Mouse (Mus musculus) lung, postnatal 36 days (tissue): ENCODE data around the gene Pola2.

Experiments used
- DNase-seq: peaks from one replicate; pipeline ENCODE4 v3.0.0; 2022; ENCODE audit warnings: mixed read lengths

Gene Pola2

DNA sequence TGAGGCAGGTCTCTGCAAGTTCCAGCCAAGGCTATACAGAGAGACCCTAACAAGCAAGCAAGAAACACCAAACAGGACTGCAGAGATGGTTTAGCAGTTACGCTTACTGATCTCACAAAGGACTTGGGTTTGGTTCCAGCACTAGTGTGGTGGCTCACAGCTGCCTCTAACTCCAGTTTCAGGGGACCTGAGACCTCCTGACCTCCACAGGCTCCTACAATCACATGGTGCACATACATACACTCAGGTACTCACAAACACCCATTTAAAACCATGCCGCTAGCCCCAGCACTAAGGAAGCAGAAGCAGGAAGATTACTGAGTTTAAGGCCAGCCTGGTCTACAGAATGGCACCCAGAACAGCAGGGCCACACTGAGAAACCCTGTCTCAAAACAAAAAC is 802 bp upstream of the Pola2 start:
- no peak for DNase-seq

DNA sequence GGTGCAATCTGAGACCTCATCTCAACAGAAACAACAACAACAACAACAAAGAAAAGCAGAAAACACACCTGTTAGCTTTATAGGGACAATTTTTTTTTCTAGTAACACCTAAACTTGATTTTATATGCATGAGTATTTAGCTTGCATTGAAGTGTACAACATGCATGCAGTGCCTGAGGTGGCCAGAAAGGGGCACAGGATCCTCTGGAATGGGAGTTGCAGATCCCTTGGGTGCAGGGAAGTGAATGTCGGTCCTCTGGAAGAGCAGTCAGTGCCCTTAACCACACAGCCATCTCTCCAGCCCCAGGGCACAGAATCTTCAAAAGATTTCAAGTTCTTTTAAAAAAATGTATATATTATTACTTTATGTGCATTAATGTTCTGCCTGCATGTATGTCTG is 1.4 kb downstream of the Pola2 start:
- no peak for DNase-seq

DNA sequence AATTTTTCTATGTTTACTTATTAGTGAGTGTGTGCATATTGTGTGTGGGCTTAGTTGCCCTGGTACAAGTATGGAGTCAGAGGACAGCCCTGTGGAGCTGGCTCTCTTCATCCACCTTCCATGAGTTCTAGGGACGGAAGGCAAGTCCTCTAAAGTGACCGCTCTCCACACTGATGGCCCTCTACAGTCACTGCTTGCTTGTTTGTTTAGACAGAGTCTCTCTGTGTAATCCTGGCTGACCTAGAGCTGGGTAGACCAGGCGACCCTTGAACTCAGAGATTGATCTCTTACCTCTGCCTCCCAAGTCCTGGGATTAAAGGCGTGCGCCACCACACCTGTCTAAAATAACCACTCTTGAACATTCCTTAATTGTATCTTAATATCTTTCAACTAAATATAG is 6.6 kb downstream of the Pola2 start:
- DNase-seq, result no peak

DNA sequence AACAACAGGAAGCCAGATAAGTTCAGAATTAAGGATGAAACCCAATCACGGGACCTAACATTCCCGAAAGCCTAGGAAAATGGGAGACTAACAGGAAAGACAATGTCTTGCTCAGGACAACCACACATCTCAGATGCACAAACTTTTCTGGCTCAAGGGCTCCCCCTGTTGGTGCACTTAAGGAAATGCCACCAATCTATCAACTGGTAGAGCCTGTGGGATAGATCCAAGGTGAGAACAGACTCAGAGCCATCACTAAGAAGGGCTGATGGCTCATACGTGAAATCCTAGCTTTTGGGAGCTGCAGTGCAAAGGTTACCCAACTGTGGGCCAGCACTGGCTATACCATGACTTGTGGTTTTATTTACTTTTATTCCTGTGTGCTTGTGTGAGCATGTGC is 7.3 kb downstream of the Pola2 start:
- DNase-seq, result peak; percentile 85

DNA sequence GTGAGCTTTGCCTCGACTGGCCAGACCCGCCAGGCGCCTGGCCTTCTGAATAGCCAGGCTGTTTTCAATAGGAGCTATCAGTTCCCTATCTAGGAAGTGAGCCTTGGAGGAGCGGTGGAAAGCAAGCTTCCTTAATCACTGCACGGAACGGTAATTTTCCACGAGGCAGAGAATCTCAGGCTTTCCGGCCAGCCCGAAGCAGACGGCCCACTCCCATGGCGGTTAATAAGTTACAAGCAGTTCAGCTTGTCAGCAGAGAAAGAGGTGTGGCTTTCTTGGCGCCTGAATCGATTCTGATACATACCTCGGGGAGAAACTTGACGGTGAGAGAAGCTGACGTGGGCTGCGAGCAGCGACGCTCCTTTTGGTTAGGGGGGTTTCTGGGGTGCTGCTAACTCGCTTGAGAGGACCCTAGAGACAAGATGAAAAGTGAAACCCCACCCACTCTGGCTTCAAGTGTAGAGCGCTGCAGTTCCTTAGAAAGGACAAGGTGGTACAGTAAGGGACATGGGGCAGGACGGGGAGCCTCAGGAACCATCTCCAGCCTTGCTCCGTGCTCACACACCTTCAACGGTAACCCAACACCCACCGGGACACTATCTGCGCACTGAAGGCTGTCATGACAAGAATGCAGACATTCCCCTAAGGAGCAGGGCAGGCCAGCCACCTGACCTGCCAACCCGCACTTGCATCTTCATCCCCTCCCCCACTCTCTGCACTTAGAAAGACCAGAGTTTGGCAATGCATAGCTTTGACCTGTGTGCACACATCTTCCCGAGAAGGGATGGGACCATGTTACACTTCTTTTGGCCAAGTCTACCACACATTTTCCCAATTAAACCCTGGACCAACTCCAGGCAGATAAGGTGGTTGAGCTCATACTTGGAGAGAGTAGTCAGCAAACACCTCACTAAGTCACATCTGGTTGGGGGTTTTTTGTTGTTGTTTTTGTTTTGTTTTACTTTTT is 8.0 kb downstream of the Pola2 start:
- peak; percentile 61 for DNase-seq

DNA sequence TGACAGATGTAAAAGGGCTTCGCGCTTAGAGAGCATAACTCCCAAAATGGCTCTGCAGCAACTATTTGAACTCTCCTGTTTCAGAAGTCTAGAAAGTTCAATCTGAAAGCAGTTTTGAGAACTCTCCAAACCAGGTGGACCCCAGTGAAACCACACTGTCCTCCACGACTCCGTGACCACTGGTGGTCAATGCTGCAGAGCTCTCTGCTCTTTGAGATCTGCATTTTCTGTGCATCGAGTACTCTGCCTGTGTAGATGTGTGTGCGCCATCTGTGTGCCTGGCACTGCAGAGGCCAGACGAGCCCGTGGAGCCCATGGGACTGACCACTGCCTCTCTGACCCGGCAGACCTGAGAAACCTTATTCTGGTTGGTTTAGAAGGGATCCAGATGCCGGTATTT is 9.1 kb downstream of the Pola2 start:
- DNase-seq, result no peak

DNA sequence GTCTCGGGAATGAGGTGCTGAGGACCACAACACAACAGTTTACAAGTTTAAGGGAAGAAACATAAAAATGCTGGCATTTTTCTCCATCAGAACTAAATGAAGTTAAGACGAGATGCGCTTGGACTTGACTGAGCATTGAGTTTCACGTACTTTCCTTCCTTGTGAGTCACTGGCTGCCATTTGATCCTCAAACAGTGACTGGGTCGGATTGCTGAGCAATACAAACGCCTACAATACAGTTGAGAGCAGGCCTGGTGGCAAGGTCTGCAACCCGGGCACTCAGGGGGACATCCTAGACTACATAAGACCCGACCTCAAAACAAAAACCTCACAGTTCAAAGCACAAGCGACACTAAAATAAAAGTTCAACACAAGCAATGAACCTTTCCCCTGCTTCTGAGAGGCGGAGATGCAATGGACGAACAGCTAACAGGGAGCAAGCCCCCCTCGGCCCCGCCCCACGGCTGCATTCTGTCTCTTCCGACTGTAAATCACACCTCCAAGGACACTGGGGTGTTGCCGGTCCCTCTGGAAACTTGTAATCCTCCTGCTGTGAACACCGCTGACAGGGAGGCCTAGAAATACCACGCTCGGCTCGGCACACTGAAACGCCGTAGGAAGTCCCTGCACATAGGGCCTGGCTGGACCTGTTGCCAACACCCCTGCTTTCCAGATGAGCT is 9.8 kb downstream of the Pola2 start:
- DNase-seq, result no peak

DNA sequence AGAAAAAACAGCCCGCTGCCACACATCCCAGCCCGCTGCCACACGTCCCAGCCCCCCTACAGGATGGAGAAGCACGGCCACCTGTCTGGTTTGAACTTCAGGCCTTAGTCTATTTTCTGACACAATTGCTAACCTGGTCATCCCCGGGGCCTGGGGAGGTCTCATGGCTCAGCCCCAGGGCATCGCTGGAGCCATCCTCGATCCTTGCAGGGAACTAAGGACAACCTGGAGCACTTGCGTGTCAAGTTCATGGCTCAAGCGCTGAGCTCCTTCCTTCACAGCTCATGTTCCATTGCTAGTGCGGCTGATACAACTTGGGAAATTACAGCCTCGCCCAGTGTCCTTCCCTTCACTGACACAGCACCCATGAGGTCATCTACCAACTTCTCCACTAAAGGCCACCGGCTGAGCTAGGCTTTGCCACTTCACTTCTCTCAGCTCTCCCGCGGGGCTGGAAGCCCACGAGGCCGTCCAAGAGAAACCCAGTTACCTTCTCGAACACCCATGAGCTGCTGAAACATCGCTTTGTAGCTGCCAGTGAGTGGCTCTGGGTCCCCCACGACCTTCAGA is 10.7 kb downstream of the Pola2 start:
- no peak for DNase-seq

DNA sequence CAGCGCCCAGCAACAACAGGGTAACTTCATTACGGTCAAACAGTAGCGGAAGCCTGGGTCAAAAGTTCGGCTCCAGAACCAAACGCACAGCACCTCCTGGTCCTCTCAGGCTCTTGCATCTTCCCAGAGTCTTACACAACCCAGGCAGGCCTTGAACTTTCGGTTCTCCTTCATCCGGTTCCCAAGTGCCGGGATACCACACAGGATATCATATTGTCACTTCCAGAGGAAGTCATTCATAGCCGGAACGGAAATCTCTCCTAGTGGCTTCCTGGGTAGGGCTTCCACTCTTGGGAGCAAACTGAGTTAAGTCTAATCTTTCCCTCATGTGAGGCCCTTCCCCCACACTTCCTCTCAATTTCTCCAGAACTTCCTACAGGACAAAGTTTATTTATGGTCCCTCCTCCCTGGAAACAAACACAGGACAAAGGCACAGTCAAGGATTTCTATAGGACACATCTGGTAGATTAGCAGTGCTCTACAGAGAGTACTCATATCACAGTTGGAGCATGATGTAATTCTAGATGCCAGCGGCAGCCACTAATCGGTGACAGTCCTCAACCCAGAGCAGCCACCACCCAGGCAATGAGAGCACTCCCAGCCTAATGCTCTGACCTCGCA is 11.8 kb downstream of the Pola2 start:
- peak; percentile 90 for DNase-seq

DNA sequence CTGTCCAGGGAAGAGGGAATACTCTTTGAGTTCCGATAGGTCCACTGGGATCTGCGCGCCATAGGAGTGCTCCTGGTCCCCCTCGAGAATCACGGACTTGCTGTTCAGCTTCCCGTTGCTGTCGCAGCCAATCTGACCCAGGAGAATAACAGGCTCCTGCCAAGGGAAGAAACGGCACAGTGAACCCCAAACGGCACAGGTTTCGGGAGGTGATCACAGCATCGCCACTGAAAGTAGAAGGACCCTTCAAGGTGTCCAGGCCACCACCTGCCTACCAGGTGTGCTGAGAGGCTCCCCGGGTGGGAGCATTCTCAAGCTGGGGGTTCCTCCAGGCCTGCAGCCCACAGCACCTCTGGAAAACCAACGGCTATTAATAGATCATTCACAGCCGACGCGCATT is 12.4 kb downstream of the Pola2 start:
- DNase-seq, result no peak

DNA sequence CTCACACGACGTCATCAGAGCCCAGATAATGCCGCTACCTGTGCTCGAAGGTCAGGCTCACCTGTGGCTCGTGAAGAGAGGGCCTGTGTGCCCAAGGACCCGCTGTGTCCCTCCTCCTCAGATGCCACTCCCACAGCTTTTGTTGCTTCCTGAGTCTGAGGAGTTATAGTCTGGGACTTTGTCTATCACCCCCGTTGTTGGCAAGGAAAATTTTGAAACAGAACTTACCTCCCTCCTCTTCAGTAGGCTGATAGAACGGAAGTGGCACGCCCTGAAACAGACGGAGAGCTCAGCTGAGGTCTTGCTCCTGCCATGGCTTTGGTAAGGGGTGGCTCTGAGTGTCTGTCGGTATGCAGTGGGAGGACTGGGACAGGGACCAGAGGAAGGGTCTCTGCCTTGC is 13.8 kb downstream of the Pola2 start:
- no peak for DNase-seq

DNA sequence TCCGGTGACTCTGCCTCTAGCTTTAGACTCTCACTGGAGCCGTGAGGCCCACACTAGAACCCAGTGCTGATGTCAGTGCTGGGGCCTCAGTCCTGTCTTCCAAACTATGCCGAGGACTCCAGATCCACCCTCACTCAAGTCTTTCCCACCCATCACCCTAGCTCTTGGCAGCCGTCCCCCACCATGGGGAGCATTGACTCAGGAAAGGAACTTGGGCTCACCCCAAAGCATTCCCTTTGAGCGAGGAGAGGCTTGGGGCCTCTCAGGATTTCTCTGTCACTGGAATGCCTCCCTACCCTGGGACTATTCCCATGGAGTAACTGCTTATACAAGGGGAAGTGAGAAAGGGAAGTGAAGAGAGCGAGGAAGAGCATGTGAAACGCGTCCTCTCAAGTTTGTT is 18.1 kb downstream of the Pola2 start:
- DNase-seq, result peak; percentile 53

DNA sequence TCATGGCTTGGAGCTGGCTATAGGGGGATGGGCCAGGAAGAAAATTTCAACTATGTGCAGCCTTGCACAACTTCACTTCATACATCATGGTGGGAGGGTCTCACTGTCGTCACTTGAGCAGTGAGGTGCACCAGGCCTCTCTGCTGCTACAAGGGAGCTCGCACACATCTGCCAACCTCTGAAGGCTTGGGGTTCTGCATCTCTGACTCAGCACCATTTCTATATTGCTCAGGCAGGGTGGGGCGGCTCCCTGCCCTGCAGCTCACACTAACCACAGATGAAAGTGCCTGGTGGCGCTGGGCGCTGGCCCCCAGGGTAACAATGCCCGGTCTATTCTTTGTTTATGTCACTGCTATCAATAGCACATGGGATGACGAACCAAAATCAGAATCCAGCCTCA is 19.0 kb downstream of the Pola2 start:
- DNase-seq, result peak; percentile 75

DNA sequence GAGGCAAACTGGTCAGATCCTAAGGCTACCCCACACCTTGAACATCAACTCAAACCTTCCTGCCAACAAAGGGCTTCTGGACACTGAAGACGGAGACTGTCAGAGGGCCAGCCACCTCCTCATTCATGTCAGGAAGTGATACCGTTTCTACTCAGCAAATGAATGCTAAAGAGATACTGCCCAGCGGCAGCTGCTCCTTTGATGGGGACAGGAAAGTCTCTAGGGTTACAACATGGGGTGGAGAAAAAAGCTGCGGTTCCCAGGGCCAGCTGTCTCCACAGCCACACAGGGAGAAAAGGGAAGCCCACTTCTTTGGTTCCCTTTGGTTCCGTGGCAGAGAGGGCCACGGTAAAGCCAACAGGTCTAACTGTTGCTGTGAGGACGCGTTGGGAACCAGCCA is 19.9 kb downstream of the Pola2 start:
- peak; percentile 37 for DNase-seq

DNA sequence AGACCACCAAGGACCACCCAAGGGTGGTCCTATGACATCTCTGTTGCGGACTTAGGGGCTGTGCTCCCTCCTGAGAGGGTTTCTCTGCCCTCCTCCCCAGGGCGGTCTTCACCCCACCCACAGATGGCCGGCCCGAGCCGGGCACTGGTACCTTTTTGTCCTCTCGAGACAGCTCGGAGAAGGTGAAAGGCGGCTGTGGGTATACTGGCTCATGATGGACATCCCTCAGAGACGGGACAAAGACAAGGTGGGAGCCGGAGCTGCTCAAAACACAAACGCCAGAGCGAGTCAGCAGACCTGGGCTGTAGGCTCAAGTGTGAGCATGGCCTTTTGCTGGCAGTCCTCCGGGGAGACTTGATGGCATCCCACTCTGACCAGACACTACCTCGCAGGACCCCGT is 20.6 kb downstream of the Pola2 start:
- DNase-seq, result no peak

DNA sequence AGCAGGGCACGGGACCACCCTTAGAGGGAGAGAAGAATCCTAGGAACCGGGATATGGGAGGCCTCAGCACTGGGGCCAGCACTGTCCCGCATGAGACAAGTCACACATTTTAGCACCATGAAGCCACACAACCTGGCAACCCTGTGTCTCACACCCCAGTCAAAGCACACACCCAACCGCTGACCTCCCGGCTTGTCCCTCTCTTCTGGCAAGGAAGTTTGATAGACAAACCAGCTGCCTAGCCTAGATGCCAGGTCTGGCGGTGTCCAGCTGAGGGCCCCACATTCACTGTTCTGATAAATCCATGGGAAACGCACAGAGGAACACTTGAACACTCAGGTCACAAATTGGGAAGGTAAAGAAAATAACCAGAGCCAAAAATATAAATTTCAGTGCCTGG is 21.4 kb downstream of the Pola2 start:
- no peak for DNase-seq

DNA sequence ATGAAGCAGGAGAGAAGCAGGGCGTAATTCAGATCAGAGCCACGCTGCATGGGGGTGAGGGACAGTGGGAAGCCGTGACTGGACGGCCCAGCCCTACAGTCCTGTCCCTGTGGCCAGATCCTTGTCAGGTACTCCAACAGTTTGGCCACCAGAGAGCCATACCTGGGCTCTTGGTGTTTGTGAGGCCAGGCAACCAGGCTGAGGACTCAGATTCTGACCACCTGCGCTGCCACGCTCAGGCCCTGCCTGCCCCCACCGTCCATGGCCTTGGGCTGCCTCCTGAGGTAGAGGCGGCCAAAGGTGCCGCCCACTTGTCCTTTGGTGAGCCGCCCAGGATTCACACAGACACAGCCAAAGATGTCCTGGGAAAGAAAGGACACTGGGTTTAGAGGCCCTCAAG is 23.3 kb downstream of the Pola2 start:
- no peak for DNase-seq

DNA sequence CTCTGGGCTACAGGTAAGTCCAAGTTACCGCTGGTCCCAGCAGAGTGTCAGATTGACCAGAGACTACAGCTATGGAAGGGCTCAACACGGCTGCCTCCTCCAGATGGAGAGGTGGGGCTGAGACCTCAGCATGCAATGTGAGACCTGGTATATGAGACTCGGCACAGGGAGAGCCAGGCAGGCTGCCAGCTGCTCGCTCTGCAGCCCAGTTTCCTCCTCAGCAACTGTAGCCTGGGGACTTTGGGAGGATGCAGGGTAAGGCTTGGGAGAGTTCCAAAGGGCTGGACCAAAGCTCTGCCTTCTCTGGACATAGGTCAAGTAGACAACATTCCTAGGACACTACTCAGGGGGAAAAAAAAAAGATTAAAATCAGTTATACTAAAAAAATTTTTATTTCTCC is 23.8 kb downstream of the Pola2 start:
- peak; percentile 90 for DNase-seq

DNA sequence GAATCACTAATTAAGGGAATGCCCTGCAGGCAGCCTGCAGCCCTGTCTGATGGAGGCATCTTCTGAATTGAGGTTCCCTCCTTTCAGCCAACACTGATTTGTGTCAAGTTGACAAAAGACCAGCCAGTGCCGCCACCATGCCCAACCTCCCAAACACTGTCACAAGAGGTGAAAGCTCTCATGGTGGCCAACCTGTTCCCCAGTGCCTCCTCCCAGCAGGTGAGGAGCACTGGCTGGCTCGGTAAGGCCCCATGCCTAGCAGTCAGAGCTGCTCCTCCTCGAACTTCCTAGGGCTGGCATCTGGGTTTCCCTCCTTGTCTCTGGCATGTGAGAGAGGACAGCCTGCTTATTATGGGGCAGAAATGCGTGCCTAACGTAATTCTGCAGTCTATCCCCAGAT is 24.3 kb downstream of the Pola2 start:
- no peak for DNase-seq

DNA sequence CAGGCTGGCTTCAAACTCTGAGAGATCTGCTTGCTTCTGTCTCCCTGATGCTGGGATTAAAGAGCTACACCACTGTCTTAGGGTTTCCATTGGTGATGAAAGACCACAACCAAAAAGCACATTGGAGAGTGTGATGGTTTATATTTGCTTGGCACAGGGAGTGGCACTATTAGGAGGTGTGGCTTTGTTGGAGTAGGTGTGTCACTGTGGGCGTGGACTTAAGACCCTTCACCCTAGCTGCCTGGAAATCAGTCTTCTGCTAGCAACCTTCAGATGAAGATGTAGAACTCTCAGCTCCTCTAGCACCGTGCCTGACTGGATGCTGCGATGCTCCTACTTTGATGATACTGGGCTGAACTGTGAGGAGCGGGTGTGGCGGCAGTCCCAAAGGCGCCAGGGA is 25.5 kb downstream of the Pola2 start:
- no peak for DNase-seq

DNA sequence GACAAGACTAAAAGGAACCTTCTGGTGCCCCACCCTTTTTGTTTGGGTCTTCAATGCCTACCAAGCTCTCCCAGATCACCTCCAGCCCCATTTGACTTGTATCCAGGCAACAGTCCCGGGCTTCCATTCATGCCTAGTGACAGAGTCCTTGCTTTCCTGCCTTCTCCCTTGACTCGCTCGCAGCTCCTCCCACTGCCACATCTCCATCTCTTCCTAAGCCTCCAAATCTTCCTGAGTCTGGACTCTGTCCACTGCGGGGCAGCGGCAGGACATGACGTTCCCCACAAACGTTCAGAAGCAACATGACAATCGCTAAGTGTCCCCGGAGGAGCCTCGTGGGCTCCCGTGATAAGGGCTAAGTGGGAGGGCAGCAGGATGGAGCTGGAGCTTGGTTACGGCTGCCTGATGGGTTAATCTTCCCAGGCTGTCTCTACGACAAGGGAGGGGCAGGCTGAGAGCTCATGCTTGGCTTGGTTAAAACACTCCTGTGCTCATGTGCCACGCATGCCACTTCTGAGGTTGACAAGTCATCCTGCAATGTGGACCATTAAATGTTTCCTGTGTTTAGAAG is 26.1 kb downstream of the Pola2 start:
- DNase-seq, result peak; percentile 58

DNA sequence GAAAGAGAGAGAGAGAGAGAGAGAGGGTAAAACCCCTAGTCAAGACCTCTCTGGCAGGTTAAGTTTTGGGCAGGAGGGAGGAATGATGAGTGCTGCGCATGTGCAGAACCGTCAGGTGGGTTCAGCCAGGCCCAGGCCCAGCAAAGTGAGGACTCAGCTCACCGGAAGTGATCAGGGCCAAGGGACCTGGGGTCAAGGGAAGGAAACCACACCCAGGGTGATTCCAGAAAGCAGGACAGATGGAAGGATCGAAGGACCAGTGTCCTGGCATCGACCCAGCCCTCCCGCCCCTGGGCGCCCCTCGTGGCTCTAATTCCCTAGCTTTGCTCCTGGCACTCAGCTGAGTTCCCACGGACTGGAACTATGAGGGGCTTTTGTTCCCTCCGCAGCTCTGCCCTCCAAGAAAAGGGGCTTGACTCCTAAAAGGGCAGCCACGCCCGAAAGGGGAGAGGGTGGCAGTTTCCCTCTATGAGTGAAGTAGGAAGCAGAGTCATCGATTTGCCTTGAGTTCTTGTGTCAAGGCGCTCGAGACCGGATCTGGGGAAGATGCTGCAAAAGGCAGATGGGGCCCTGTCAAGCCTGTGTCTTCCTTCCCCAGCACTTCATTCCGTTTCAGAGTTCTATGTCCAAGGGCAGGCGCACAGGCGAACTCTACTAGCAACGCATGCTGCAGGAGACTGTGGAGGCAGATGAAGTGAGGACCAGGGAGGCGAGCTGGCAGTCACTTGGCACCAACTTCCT is 26.7 kb downstream of the Pola2 start:
- no peak for DNase-seq
